Mouse (Mus musculus) forebrain, embryonic 14.5 days (tissue): Measurements from ENCODE around the gene Adgrg7. TPM values are rescaled to one million over a fixed set of nuclear protein-coding genes. Genes with fewer than 3 reads are reported as not detected.

ENCODE experiments used
- ATAC-seq: fragments of 200-750 bp; cut with Nextera tagmentation; 2 replicates; pipeline ENCODE4 v1.8.0; 2017; ENCODE audit warnings: mild to moderate bottlenecking, moderate library complexity
- DNase-seq: peaks from one replicate; pipeline ENCODE4 v3.0.0-alpha.2; 2015; ENCODE audit warnings: low spot score
- H3K27ac ChIP-seq: fragments of 300-500 bp; sonication (generic); 2 replicates; pipeline ENCODE4 v1.5.1; 2014; ENCODE audit warnings: low read depth, mild to moderate bottlenecking, control low read depth, low read length, moderate library complexity
- H3K27me3 ChIP-seq: fragments of 300-500 bp; sonication (generic); replicated peaks from 2 replicates; pipeline ENCODE4 v1.6.1; 2014; ENCODE audit warnings: low read length, control low read depth, mixed read lengths; ENCODE audit not compliant: control insufficient read depth, insufficient read depth
- H3K36me3 ChIP-seq: fragments of 300-500 bp; sonication (generic); 2 replicates; pipeline ENCODE4 v1.6.1; 2014; ENCODE audit warnings: low read length, control low read depth; ENCODE audit not compliant: control insufficient read depth, insufficient read depth
- H3K4me1 ChIP-seq: fragments of 300-500 bp; sonication (generic); 2 replicates; pipeline ENCODE4 v1.6.1; 2014; ENCODE audit warnings: antibody characterized with exemption, low read length, control low read depth; ENCODE audit not compliant: control insufficient read depth, insufficient read depth
- H3K4me2 ChIP-seq: fragments of 300-500 bp; sonication (generic); 2 replicates; pipeline ENCODE4 v1.6.1; 2014; ENCODE audit warnings: mild to moderate bottlenecking, control low read depth, low read length
- H3K4me3 ChIP-seq: fragments of 300-500 bp; sonication (generic); 2 replicates; pipeline ENCODE4 v1.5.1; 2014; ENCODE audit warnings: low read depth, low read length, control low read depth
- H3K9ac ChIP-seq: fragments of 300-500 bp; sonication (generic); 2 replicates; pipeline ENCODE4 v1.6.1; 2014; ENCODE audit warnings: mild to moderate bottlenecking, low read length, control low read depth, moderate library complexity
- H3K9me3 ChIP-seq: fragments of 300-500 bp; sonication (generic); replicated peaks from 2 replicates; pipeline ENCODE4 v1.6.1; 2016; ENCODE audit warnings: low read length, control low read depth, mixed read lengths; ENCODE audit not compliant: control insufficient read depth
- WGBS: fragments of 180-500 bp; shearing (Covaris S2); extraction: QIAGEN DNeasy Blood & Tissue Kit; methylation state at CpG from one replicate; pipeline ENCODE4 v1.1.7; 2014; 5-methylcytosine and 5-hydroxymethylcytosine counted together
- polyA plus RNA-seq: library from polyadenylated mRNA; unstranded; fragments of >200 nt; fragmentation: Nextera tagmentation; extraction: Ambion mirVana; gene quantifications from 2 replicates; pipeline ENCODE4 v1.2.1, GENCODE M21; 2014

The Adgrg7 gene
- polyA plus RNA-seq, 1 experiment from 2014 or later, result not detected

DNA sequence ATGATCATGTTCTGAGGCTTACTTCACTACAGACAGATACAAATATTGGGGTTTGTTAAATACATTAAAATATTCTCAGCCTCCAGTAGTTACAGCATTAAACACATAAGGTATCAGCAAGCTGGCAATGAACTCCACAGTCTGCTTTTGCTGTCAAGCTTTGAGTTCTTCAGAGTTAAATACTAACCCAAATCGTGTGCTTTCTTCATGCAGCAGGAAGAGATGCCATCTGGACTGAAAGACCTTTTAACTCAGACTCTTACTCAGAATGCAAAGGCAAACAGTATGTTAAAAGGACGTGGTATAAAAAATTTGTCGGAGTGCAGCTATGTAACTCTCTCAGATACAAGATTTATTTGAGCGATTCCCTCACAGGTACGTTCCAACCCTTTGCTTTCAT is 108.9 kb downstream of the Adgrg7 start:
- Histone ChIP-seq H3K27ac (no peak overlapping the region), H3K4me1 (no peaks in the 10 kb centered on the region), H3K4me2 (no peak overlapping the region), H3K36me3 (peaks cover 44% of the 10 kb centered on the region), H3K9ac (no peak overlapping the region), H3K4me3 (no peak overlapping the region), H3K27me3 (no peaks in the 10 kb centered on the region), H3K9me3 (no peaks in the 10 kb centered on the region)
- no peak for ATAC-seq
- no peak for DNase-seq
- 93% methylated on average over 5 of the region's 5 CpGs for WGBS

DNA sequence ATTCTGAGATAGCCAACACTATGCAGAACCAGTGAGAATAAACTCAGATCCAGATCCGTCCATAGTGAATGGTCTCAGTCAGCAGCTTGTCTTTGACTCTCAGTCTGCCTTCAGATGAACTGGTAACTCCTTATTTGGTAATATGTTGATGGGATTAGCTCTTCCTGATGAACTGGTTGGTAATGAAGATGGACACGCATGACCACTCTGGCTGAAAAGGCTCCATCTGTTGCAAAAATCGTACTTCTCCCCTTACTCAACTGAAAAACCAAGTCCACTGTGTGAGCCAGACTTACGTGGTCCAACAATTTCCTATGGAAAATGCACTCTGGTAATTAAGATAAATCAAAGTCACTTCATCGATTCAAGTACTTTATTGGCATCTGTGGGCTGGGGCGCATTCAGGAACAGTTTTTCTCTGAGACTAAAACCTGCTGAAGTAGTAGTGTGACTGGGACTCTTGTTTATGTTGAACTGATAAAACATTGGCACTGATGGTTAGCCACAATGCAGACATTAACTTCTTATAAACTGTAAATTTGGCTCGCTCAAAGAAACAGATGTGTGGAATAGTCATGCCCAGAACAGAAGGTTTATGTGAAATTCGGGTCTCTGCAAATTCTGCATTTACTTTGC is 114.5 kb downstream of the Adgrg7 start:
- ATAC-seq, result no peak
- Histone ChIP-seq H3K9ac (no peak overlapping the region), H3K4me2 (no peak overlapping the region), H3K4me3 (no peak overlapping the region), H3K9me3 (no peaks in the 10 kb centered on the region), H3K27ac (no peak overlapping the region), H3K36me3 (peaks cover 18% of the 10 kb centered on the region), H3K27me3 (no peaks in the 10 kb centered on the region), H3K4me1 (no peaks in the 10 kb centered on the region)
- DNase-seq, result no peak
- WGBS, result 75% methylated on average over 8 of the region's 8 CpGs

DNA sequence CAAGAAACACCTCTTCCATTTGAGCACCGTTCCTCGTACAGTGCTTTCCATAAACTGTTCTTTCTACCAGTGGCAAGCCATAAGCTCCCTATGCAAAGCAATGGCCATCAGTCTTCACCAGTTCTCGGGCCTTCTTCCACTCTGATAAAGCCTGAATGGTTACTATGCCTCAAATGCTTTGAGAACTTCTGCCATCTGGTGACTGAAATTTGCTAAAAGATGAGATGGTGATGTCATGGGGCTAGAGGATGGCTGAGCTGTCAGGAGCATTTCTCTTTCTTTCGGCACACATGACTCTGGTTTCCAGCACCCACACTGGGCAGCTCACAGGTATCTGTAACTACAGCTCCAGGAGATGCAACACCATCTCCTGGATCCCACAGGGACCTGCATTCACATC is 118.5 kb downstream of the Adgrg7 start:
- H3K9me3 ChIP-seq, result no peaks in the 10 kb centered on the region
- ATAC-seq (peak; percentile 55; the same call in 1 of the 2 replicates), DNase-seq (peak; percentile 52)
- H3K27me3 ChIP-seq, result no peaks in the 10 kb centered on the region
- no peaks in the 10 kb centered on the region for H3K36me3 ChIP-seq
- H3K4me3 ChIP-seq, result no peak overlapping the region
- H3K9ac ChIP-seq, result no peak overlapping the region
- 78% methylated on average over 4 of the region's 4 CpGs for WGBS
- H3K4me1 ChIP-seq, result no peaks in the 10 kb centered on the region
- H3K4me2 ChIP-seq, result no peak overlapping the region
- no peak overlapping the region for H3K27ac ChIP-seq

Other genes starting within 250 kb of the Adgrg7 start
- gene Tfg, start 78.4 kb downstream of the Adgrg7 start, polyA plus RNA-seq, result 163 and 169 TPM in 2 replicates
- gene Tmem45a, start 90.3 kb upstream of the Adgrg7 start, polyA plus RNA-seq, result 6.4 and 7.0 TPM in 2 replicates
- gene Lnp1, start 132.2 kb upstream of the Adgrg7 start, polyA plus RNA-seq, result not detected in 2 replicates